Mouse (Mus musculus) layer of hippocampus, postnatal 14 days (tissue): ENCODE results near the gene Ctsf. TPM values are rescaled to one million over a fixed set of nuclear protein-coding genes. Genes with fewer than 3 reads are reported as not detected.
"Not testable (repeated sequence)": the region's sequence is repeated elsewhere in the genome, so short reads cannot be mapped to it uniquely, and the experiment has no call there.

ENCODE experiments used
- DNase-seq, 2 experiments: peaks; one replicate each; pipeline ENCODE4 v3.0.0; 2021 to 2022; ENCODE audit warnings: low spot score in 2 of 2, mixed read lengths in 1 of 2
- total RNA-seq, 2 experiments: library from RNA; stranded (reverse); gene quantifications; 2 replicates each; pipeline ENCODE4 v1.2.3; 2021

Ctsf gene
- total RNA-seq, 2 experiments from 2014 or later, result 103 to 125 TPM

GRCm38 (mm10) chr19:4847490-4847889, 7.4 kb upstream of the Ctsf start:
- peak in 1 of 2 experiments; percentile 23 for DNase-seq

GRCm38 (mm10) chr19:4849800-4850199, 5.1 kb upstream of the Ctsf start:
- no peak for DNase-seq

GRCm38 (mm10) chr19:4850281-4850680, 4.6 kb upstream of the Ctsf start:
- no peak for DNase-seq

DNA sequence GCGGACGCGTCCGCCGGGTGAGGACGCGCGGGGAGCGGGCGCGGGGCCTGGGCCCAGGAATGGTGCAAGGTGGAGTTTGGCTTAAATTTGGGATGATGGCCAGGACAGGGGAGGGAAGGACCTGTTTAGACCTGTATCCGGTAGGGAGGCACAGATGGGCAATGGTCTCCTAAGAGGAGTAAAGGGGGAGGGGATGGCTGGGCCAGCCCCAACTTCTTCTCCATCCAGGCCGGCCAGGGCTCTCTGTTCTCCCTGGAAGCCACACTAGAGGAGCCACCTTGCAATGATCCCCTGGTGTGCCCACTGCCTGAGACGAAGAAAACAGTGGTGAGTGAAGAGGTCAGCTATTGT, 515 bp downstream of the Ctsf start:
- DNase-seq, result no peak

GRCm38 (mm10) chr19:4855951-4856350, 1.0 kb downstream of the Ctsf start:
- no peak for DNase-seq

DNA sequence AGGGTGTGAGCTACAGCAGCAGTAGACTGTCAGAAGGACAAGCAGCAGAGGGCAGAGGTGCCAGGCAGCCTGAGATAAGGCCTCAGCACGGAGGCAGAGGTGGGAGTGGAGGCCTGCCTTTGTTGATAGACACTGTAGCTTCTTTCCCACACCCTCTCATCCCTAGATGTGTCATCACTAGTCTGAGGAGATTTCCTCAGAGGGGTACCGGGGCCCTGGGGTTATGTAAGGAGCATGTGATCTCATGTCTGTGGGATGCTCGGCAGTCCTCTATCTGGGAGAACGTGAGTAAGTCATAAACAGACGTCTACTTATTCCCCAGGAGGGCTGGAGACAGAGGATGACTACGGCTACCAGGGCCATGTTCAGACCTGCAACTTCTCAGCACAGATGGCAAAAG, 4.2 kb downstream of the Ctsf start:
- DNase-seq, result no peak

DNA sequence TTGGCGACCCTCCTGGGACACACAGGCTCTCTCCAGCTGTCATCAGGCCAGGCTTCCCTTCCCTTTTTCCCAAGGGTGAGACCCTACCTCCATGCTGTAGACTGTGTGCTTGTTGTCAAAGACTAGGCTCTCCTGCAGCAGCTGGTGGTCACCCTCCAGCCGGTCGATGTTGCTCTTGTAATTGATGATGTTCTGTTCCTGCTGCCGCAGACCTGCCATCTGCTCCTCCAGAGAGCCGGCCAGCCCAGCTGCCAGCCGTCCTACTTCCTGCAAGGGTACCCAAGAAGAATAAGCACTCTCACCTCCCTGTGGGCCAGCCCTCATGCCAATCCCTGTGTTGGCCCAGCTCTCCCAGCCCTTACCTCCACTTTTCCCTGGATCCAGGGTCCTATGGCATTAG, 8.1 kb downstream of the Ctsf start:
- DNase-seq, result no peak

GRCm38 (mm10) chr19:4865147-4865546, 10.2 kb downstream of the Ctsf start:
- DNase-seq, result no peak

- not testable (repeated sequence) for DNase-seq
These were observed 19.7 kb downstream of the Ctsf start for GRCm38 (mm10) chr19:4874613-4875012.

DNA sequence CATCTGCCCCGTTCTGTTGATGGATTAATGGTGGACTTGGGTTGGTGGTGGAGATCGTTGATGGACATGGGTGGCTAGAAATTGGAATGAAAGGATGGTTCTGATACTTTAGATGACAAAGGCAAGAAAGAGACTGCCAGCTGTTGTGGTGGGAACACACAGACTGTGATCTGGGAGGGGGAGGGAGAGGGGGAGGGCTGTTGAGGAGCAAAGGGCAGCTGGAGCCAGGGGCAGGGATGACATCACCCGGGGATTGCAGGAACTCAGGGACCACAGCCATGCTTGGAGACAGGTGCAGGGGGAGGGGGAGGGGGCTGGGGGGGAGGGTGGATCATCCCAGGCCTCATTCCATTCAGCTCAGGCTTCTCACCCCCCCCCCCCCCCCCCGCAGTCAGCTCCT, 21.3 kb downstream of the Ctsf start:
- DNase-seq, result no peak

DNA sequence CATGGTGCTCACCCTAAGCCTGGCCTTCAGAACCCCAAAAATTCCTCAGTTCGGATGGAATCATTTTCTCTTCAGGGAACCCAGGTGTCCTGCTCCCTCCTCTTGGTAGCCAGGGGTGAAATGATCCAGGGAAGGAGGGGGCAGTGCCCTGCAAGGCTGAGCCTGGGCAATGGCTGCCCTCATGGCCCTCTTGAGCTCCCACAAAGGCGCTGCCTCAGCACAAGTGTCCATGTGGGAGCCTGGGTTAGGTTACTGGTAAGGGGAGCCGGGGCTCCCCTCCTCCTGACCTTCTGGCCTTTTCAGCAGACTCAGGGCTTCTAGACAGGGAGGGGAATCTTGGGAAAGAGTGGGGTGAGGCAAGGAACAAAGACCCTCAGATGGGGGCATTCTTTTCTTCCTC, 21.8 kb downstream of the Ctsf start:
- no peak for DNase-seq

GRCm38 (mm10) chr19:4877785-4878184, 22.9 kb downstream of the Ctsf start, which contains the start of gene Actn3:
TSS of gene Actn3 (minus strand) at chr19:4877909.
- DNase-seq, result no peak

GRCm38 (mm10) chr19:4878405-4879323, 23.7 kb downstream of the Ctsf start, which contains the start of gene Zdhhc24:
TSS of gene Zdhhc24 (plus strand) at chr19:4878668.
- DNase-seq, result peak; percentile 97

- DNase-seq, result no peak
These were observed 24.4 kb downstream of the Ctsf start for GRCm38 (mm10) chr19:4879324-4879703.

DNA sequence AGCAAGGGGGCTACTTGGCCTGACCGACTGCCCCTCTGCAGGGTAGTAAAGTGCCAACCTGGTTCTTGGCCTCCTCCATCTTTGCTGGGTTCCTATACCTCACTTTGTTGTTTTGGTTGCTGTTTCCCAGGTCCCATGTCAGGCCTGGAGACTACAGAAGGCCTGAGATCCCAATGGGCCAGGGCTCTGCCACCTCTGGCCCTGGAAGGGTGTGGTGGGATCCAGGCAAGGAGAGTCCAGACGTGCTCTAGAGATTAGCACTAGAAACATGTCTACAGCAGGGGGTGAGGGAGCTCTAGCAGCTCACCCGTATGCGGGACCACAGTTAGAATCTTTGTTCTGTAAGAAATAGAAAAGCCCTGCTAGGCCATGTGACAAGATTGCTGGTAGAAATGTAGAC, 29.0 kb downstream of the Ctsf start:
- no peak for DNase-seq

GRCm38 (mm10) chr19:4889791-4890190, 34.9 kb downstream of the Ctsf start:
- no peak for DNase-seq

DNA sequence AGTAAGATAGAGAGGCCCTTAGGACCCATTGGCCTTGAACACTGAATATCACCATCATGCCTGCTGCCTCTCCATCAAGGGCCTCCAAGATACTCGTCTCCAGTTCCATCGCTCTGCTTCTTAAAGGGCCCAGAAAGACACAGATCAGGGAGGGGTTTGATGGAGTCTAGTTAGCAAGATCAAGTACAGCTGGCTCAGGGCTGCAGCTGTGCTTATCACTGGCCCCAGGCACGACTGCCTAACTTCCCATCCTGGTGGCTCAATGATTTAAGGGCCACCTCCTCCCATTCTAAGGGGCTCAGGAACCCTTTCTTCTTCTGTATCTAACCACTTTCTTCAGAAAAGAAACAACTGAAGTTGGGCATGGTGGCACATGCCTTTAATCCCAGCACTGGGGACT, 36.9 kb downstream of the Ctsf start:
- no peak for DNase-seq

- no peak for DNase-seq
These were observed 42.0 kb downstream of the Ctsf start for GRCm38 (mm10) chr19:4896780-4897520.

- DNase-seq, result no peak
These were observed 44.0 kb downstream of the Ctsf start for GRCm38 (mm10) chr19:4898972-4899371.

DNA sequence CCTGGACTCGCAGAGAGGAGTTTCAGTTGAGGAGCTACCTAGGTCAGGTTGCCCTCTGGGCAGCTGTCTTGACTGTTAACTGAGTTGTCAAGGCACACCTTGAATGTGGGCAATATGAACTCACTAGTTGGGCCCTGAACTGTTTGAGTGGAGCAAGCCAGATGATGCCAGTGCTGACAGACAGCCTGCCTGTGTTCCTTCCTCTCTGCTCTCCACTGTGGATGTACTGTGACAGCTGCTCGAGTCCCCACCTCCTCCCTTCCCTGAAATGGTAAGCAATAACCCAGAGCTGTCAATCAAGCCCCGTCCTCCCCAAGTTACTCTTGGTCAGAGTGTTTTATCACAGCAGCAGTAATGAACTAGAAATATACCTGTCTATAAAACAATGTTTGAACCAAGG, 45.0 kb downstream of the Ctsf start:
- no peak for DNase-seq

GRCm38 (mm10) chr19:4905979-4906794, 51.3 kb downstream of the Ctsf start, which contains the start of gene Bbs1:
TSS of gene Bbs1 (minus strand) at chr19:4906628.
- peak; percentile 82 to 83 for DNase-seq
